Mouse (Mus musculus) neutrophil, adult 5-6 weeks (primary cell): Measurements from ENCODE around the gene Maml2. TPM values are rescaled to one million over a fixed set of nuclear protein-coding genes. Genes with fewer than 3 reads are reported as not detected.
A peak's percentile ranks its signal among the peaks of the same experiment; 100 is the strongest.

ENCODE experiments used
- ATAC-seq: fragments of 151-379, 151-347 bp; 2 replicates; pipeline ENCODE4 v1.8.0; 2017; ENCODE audit warnings: mild to moderate bottlenecking, moderate TSS enrichment; ENCODE audit not compliant: insufficient number of reproducible peaks, poor library complexity, low FRiP score, severe bottlenecking; ENCODE audit errors: extremely low read depth
- total RNA-seq: library from RNA; stranded (forward); fragments of 200-1000 nt; gene quantifications from 2 replicates; pipeline ENCODE4 v1.2.3, GENCODE M21; 2017

Maml2 gene
- total RNA-seq, 1 experiment from 2014 or later, result 17.7 TPM

DNA sequence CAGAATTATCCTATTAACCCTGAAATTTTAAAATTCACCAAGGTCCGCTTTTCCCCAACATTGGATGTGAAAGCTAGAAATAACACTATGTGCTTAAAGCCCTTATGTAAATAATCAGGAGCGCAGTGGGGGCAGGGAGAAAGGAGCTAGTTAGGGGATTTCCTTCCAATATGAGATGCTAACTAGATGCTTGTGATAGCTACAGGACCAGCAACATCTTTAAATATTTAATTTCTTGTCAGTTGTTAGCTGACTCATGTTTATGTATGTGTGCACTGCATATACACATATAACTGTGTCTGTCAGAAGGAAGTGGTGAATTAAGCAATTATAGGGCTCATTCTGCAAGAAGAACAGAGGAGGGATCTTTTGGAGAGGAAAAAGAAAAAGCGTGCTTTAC lies 286.7 kb downstream of the Maml2 start:
- ATAC-seq, result no peak

DNA sequence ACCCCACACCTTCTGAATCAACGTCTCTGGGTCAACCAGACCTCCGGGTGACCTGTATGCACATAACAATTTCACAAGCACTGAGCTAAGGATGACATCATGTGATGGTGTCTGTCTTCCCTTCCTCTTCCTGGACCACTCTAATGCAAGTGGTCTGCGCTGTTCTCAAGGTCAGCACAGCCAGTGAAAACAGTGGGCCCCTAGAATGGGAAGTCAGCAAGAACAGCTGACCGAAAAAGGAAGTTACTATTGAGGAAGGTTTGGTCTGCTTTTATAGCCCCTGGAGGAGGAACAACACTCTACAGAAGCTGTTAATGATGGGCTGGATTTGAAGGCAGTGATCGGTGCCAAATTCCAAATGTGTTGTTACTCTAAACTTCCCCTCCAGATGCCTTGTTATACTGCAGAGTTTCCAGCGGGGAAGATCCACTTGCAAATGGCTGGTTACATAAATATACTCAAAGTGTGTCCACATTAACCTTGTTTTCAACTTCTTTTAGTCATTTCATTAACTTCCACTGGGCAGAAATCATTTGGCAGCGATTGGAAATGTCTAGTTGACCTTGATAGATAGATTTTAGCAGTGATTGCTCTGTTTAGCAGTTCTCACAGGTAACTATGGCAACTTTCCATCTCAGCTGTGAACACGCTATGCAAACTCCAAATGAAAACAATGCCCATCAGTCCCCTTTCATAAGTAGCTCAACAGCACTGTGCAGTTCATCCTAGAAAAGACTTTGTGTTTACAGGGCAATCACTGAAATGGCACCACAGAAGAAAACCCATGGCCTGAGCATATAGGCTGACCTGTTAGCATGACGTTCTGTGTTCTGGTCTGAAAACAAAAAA lies 289.6 kb downstream of the Maml2 start:
- peak; percentile 95 for ATAC-seq

DNA sequence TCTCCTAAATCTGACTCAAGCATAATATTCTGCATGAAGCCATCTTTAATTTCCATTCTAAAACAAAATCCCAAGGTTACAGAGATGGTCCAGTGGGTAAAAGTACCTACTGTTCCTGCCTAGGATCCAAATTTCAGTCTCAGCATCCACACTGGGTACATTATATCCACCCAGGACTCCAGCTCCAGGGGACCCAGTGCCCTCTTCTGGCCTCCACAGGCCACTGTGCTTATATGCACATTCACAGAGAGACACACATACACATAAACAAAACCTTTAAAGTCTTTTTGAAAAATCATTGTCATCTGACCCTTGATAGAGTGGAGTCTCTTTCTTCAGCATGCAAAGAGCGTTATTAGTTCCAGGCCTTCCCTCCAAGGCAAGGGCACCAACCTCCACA lies 291.0 kb downstream of the Maml2 start:
- ATAC-seq, result no peak

DNA sequence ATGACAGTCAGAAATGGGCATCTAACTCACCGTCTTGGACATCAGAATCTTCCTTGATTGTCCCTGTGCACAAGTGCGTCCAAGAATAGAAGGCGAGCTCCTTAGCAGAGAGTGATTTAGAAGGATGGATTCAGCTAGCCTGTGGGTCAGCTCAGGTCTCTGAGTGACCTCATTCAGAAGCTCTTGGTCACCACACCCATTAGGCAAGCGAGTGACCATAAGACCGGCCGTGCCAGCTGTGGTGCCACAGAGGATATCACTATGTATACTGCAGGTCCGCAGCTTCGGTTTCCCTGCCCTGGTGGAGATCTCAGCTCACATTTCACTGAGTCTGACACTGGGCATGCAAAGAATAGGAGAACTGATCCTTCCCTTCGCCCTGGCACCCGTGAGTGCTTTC lies 294.9 kb downstream of the Maml2 start:
- ATAC-seq, result no peak

DNA sequence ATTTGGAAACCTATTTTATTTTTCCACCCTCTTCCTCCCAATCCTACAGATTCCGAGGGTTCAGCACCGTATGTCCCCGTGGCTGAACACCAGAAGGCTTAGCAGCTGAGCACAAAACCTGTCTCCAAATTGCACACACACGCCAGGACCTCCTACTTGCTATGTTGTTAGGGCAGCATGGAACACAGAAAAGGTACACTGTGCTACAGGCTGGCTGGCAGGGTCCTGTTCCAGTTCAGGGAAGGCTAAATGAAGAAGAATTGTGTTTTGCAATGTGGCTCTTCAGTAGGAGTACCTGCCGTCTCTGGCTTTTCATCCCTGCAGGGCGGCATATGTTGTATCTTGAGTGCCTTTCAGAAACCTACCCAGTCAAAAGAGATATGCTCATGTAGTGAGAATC lies 300.0 kb downstream of the Maml2 start:
- ATAC-seq, result no peak

DNA sequence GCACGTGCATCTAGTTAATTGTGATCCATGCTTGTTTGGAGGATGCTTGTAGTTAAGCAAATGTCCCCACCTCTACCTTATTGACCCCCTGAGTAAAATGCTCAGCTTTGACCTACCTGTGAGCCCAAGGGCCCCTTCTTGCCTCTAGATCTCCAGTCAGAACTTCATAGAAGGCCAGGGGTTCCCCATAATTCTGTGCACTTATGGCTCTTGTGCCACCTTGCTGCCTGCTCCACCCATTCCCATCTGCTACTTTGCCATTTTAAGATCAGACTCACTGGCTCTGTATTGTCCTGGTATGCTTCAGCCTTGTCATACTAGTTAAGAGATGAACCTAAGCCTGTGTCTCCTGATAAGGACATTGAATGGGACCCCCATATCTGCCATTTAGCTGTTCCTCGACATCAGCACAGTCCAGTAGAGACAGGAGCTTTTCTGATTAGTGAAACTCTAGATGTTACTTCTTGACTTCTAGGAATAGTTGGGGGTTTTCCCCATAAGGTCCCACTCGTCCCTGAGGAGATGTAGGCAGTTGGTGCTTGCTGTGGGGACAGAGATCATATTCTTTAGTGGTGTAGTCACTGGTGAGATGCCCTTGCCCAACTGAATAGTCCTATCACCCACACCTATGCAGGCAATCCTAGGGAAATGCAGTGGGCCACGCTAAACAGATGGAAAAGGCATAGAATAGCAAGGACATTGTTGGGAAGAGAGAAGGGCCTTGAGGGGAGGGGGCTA lies 301.0 kb downstream of the Maml2 start:
- ATAC-seq, result no peak

DNA sequence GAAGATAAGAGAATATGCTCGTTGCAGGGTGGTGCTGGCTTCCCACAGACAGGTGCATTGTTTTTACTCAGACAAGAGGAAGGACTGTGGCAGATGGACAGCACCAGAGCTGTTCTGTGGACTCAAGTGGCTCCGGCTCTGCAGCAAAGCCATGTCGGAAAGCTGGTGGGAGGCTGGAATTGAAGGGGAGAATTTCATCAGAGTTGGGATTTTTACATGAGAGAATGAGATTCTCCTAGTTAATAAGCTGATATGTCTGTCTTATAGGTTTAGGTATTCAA lies 301.5 kb downstream of the Maml2 start:
- ATAC-seq, result no peak

DNA sequence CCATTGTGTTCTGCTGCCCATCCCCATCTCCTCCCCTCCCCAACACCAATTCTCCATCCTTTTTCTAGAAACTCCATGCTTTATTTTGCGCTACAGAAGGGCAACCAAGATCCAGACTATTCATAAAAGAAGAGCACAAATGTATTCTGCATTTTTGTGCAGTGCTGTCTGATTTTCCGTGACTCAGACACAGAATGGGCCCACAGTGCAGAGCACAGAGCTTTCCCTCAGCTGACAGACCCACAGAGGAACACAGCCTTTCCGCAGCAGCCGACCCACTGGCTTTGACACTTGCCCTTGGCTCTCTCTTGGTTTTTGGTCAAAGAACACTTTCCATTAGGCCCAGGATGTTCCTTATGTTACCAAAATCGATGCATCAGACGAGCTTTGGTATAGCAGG lies 302.0 kb downstream of the Maml2 start:
- ATAC-seq, result no peak

DNA sequence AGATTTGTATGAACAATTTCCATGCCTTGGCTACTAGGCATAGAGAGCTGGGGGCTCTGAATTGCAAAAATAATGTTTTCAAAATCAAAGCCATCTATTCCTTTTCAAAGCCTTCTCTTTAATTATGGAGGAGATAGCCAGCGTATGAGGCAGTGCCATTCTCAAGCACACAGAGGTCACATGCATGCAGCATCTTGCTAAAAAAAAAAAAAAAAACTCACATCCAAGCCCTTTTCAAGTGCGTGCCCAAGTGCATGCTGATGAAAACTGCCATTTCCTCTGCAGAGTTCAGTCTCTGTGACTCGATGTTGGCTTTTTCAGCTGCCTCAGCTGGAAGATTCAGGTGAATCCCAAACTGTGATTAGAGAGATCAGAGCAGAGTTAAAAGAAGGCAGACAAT lies 304.0 kb downstream of the Maml2 start:
- ATAC-seq, result no peak

DNA sequence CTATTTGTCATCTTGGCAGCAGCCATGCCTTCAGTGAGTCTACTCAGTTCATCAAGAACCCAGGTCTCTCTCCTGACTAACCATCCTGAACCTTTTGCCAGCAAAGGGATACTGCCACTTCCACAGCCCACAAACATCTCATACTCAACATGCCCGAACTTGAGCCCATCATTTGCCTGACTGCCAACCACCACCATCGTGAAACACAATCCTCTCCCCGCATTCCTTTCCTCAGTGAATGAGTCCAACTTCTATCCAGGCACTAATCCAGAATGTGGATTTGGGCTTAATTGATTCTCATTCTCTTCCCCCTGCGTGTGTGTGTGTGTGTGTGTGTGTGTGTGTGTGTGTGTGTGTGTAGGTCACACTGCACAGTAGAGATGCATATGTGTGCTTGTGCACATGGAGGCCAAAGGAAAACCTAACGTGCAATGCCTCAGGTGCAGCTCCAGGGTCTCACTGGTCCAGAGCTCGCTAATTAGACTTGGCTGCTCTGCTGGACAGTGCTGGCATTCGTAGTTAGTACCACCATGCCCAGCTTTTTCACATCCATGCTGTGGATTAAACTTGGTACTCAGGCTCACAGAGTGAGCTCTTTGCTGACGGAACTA lies 305.9 kb downstream of the Maml2 start:
- no peak for ATAC-seq

DNA sequence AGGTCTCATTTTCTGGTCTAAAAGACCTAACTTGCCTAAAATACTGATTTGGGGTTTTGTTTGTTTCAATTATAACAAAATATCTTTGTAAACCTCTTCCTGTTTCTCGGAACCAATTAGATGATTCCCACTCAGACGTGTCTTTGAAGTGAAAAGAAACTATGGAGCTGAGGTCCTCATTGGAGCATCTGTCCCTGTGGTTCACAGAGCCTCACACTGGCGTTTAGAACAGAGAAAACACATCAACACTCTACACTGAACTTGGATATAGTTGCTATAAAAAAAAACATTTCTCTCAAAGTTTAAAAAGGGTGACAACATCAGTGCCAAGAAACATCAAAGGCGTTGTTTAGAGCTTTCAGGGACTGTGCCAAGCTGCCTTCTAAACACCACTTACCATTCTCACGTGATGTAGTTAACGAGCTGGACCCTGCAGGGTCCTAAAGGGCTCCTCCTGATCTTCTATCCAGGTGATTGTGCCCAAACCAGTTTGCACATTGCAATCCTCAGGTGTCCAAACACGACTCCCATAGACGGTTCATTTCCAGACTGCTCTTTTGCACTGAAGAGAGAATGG lies 309.9 kb downstream of the Maml2 start:
- no peak for ATAC-seq

DNA sequence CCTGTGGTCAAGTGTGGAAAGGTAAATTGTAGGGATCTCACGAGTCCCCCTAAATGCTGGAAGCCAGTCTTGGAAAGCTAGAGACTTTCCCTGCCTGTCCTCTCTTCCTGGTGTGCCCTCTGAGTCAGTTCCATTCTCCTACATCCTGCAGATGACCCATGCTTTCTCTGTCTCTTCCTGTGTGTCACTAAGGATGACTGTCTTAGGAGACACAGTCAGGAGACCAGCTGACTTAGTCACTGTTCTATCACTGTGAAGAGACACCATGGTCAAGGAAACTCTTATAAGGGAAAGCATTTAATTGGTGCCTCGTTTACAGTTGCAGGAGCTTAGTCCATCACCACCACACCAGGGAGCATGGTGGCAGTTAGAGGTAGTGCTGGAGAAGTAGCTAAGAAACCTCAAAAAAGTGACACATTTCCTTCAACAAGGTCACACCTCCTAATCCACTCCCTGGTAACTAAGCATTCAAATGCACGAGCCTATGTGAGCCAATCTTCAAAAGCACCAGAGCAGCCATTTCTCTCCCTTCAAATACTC lies 310.8 kb downstream of the Maml2 start:
- ATAC-seq, result no peak

DNA sequence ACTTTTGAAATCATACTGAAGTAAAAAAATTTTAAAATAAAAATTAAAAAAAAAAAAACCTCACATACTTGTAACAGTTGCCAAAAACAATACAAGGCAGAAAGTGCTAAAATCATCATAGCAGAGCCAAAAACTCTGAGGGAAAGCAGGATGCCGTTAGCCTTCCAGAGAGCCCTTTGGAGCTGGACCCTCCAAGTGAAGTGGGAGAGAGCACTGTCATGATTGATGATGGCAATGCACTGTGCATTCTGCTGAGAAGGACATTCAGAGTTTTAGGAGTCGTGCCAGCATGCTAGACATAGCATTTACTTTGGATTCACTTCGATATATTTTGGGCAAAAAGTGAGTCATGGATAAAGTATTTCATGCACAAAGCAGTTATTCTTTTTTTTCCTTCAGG lies 313.8 kb downstream of the Maml2 start:
- no peak for ATAC-seq

DNA sequence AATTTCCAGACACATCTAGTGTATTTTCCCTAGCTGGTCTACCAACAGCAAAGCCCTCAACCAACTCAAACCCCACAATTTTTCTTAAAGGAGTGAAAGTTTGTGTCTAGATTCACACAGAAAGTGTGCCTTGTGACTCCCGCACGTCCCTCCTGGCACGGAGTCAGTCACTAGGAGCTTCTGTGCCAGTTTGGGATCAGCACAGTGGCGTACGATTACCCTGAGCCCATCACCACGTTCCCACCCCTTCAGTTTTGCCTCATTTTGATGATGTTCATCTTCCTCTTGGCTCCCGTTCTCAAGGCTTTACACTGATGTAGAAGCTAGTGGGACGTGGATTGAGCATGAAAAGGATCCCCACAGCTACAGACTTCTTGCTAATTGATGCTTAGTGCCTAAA lies 314.6 kb downstream of the Maml2 start:
- ATAC-seq, result no peak

DNA sequence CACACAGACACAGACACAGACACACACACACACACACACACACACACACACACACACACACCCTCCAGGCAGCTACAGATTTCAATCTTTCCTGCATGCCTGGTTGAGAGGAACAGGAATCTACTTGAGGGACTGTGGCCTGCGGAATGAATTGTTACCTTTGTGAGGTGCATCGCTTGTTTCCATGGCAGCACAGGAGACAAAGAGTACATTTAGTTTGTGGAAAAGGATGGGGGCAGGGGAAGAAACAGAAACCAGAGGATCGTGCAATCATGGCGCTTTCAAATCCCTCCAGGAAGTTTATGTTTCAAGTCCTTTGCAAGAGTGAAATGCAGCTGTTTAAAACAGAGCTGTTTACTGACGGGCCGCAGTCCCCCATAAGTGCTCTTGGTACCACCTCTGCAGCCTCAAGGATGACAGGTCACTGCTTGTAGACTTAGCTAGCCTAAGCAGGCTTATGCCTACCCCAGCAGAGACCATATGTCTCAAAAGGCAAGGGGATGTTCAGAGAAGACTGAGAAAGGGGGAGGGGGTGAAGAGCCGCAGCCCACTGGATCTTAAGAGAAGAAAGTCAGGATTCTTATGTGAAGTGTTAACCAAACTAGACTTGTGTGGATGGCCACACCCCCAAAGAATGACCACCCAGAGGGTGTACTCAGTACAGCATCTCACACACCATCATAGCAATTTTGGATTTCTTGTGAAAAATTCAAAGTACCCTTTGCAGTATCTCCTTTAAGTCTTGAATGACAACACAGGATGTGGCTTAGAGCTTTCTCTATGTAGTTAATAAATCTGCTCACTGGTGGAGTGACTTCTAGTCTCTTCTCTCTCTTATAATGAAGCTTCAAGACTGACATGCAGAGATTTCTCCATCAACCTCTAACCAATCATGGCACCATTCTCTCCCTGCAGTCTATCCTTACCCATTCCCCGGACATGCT lies 315.8 kb downstream of the Maml2 start:
- no peak for ATAC-seq

DNA sequence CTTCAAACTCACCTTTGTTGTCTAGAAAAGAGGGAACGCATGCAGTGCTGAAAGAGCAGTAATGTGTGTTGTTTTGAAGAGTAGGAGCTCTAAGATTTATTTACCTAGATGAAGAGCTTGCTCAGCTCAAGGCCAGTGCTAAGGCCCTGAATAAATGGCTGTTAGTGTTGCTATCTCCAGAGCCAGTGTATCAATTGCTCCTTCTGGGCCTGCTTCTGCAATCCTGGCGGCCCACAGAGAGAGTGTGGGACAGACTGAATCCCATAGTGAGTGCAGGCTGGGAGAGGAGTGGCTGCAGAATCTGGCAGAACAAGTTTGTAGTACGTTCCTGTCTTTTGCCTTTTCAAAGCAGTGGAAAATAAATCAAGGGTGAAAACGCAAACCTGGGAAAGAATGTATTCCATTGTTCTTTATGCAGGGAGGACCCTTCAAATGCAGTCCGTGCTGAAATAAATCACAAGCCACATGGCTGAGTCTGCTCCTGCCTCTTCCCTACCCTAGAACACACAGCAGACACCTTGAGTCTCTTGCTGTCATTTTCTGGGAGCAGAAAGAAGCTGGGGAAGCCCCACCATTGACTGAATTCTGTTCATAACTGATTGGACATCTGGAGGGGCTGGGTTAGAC lies 318.7 kb downstream of the Maml2 start:
- ATAC-seq, result no peak

DNA sequence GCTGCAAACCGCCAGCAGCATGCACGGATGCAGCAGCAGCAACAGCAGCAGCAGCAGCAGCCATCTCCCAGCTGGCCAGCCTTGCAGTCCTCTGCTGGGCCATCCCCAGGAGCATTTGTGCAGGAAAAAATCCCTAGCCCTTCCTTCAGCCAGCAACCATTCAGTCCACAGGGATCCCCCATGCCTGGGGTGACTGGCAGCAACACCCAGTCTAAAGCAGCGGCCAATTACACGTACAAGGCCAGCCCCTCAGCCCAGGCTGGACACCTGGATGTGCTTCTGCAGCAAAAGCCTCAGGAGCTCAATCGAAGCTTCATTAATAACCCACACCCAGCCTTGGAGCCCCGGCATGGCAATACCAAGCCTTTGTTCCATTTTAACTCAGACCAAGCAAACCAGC lies 323.0 kb downstream of the Maml2 start:
- no peak for ATAC-seq

DNA sequence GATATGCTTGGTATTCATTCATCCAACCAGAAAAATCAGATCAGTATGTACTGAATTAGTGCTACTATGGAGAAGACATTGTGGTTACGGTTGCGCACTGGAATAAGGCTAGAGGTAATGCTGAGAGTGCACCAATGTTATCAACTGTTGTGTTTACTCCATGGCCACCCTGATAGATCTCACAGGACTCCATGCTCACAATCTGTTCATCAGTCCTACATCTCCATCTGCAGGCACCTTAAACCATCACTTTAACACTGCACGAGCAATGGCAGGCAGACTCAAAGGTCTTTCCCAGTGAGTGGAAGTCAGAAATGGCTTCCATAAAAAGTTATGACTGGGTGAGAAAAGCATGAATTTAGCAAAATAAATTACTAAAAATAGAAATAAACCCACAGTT lies 324.2 kb downstream of the Maml2 start:
- 0 out of 2 replicates have a peak, but pooled peaks have one; percentile 6 for ATAC-seq
